Mouse (Mus musculus) forebrain, embryonic 15.5 days (tissue): ENCODE measurements around the gene Phrf1. TPM values are rescaled to one million over a fixed set of nuclear protein-coding genes. Genes with fewer than 3 reads are reported as not detected.

Experiments
- ATAC-seq: fragments of 200-750 bp; cut with Nextera tagmentation; replicated peaks from 2 replicates; pipeline ENCODE4 v1.8.0; 2017; ENCODE audit warnings: mild to moderate bottlenecking, moderate TSS enrichment, moderate library complexity
- H3K27ac ChIP-seq: fragments of 300-500 bp; sonication (generic); replicated peaks from 2 replicates; pipeline ENCODE4 v1.5.1; 2015; ENCODE audit warnings: mild to moderate bottlenecking, inconsistent platforms
- H3K27me3 ChIP-seq: fragments of 300-500 bp; sonication (generic); 2 replicates; pipeline ENCODE4 v1.6.1; 2015; ENCODE audit warnings: inconsistent platforms
- H3K36me3 ChIP-seq: fragments of 300-500 bp; sonication (generic); 2 replicates; pipeline ENCODE4 v1.6.1; 2015; ENCODE audit warnings: mild to moderate bottlenecking, inconsistent platforms
- H3K4me1 ChIP-seq: fragments of 300-500 bp; sonication (generic); 2 replicates; pipeline ENCODE4 v1.6.1; 2015; ENCODE audit warnings: inconsistent platforms
- H3K4me2 ChIP-seq: fragments of 300-500 bp; sonication (generic); replicated peaks from 2 replicates; pipeline ENCODE4 v1.6.1; 2015; ENCODE audit warnings: mild to moderate bottlenecking, inconsistent platforms
- H3K4me3 ChIP-seq: fragments of 300-500 bp; sonication (generic); 2 replicates; pipeline ENCODE4 v1.5.1; 2015; ENCODE audit warnings: mild to moderate bottlenecking, inconsistent platforms
- H3K9ac ChIP-seq: fragments of 300-500 bp; sonication (generic); replicated peaks from 2 replicates; pipeline ENCODE4 v1.6.1; 2015; ENCODE audit warnings: mild to moderate bottlenecking, inconsistent platforms
- H3K9me3 ChIP-seq: fragments of 300-500 bp; sonication (generic); 2 replicates; pipeline ENCODE4 v1.6.1; 2016; ENCODE audit warnings: inconsistent platforms
- WGBS: fragments of 180-500 bp; shearing (Covaris S2); methylation state at CpG from one replicate; pipeline ENCODE4 v1.1.7; 2015; ENCODE audit warnings: mixed read lengths; 5-methylcytosine and 5-hydroxymethylcytosine counted together
- polyA plus RNA-seq: library from polyadenylated mRNA; unstranded; fragments of >200 nt; fragmentation: Nextera tagmentation; extraction: Ambion mirVana; gene quantifications from 2 replicates; pipeline ENCODE4 v1.2.1, GENCODE M21; 2015

Gene Phrf1
- polyA plus RNA-seq: 80.2 and 81.8 TPM in 2 replicates

GRCm38 (mm10) chr7:141228279-141229067 lies at the start of gene Phrf1:
Gene Phrf1 (plus strand): TSS chr7:141228784.
- H3K4me1 ChIP-seq: peaks cover 24% of the 10 kb centered on the region
- no peaks in the 10 kb centered on the region for H3K9me3 ChIP-seq
- WGBS: under 1% methylated on average over 76 of the region's 76 CpGs
- peak within 1 kb of the TSS; percentile 91 for H3K9ac ChIP-seq
- H3K27me3 ChIP-seq: no peaks in the 10 kb centered on the region
- peaks cover 20% of the 10 kb centered on the region for H3K36me3 ChIP-seq
- H3K4me2 ChIP-seq: peak within 1 kb of the TSS; percentile 82
- ATAC-seq: peak; percentile 96
- peak within 1 kb of the TSS; percentile 90 for H3K4me3 ChIP-seq
- H3K27ac ChIP-seq: peak within 1 kb of the TSS; percentile 98

- Histone ChIP-seq H3K27me3 (no peaks in the 10 kb centered on the region), H3K36me3 (peaks cover 29% of the 10 kb centered on the region), H3K4me2 (no peak overlapping the region), H3K9ac (no peak overlapping the region), H3K4me3 (no peak overlapping the region), H3K9me3 (no peaks in the 10 kb centered on the region), H3K4me1 (peaks cover 15% of the 10 kb centered on the region), H3K27ac (no peak overlapping the region)
- no peak for ATAC-seq
- WGBS: 90% methylated on average over 3 of the region's 3 CpGs
These were observed 40.4 kb upstream of the Phrf1 start for GRCm38 (mm10) chr7:141188194-141188593.

- no peak overlapping the region for H3K27ac ChIP-seq
- peaks cover 16% of the 10 kb centered on the region for H3K4me1 ChIP-seq
- peaks cover 29% of the 10 kb centered on the region for H3K36me3 ChIP-seq
- H3K27me3 ChIP-seq: no peaks in the 10 kb centered on the region
- H3K9ac ChIP-seq: no peak overlapping the region
- no peaks in the 10 kb centered on the region for H3K9me3 ChIP-seq
- WGBS: 91% methylated on average over 3 of the region's 3 CpGs
- H3K4me2 ChIP-seq: no peak overlapping the region
- no peak for ATAC-seq
- no peak overlapping the region for H3K4me3 ChIP-seq
These were observed 39.9 kb upstream of the Phrf1 start for GRCm38 (mm10) chr7:141188733-141189132.

GRCm38 (mm10) chr7:141190220-141190619 lies 38.4 kb upstream of the Phrf1 start:
- no peak for ATAC-seq
- peaks cover 26% of the 10 kb centered on the region for H3K4me1 ChIP-seq
- 94% methylated on average over 3 of the region's 3 CpGs for WGBS

GRCm38 (mm10) chr7:141191036-141191435 lies 37.5 kb upstream of the Phrf1 start:
- H3K27ac ChIP-seq: no peak overlapping the region
- WGBS: 93% methylated on average over 14 of the region's 14 CpGs
- H3K27me3 ChIP-seq: no peaks in the 10 kb centered on the region
- no peak overlapping the region for H3K4me3 ChIP-seq
- no peak overlapping the region for H3K4me2 ChIP-seq
- H3K9ac ChIP-seq: no peak overlapping the region
- H3K9me3 ChIP-seq: no peaks in the 10 kb centered on the region
- ATAC-seq: no peak
- peaks cover 31% of the 10 kb centered on the region for H3K4me1 ChIP-seq
- H3K36me3 ChIP-seq: peaks cover 29% of the 10 kb centered on the region

More at GRCm38 (mm10) chr7:141190220-141190619, 38.4 kb upstream of the Phrf1 start:
- H3K4me3 ChIP-seq: no peak overlapping the region
- H3K27ac ChIP-seq: no peak overlapping the region
- no peak overlapping the region for H3K4me2 ChIP-seq
- peaks cover 29% of the 10 kb centered on the region for H3K36me3 ChIP-seq
- no peaks in the 10 kb centered on the region for H3K27me3 ChIP-seq
- no peak overlapping the region for H3K9ac ChIP-seq
- H3K9me3 ChIP-seq: no peaks in the 10 kb centered on the region

- H3K4me1 ChIP-seq: peaks cover 31% of the 10 kb centered on the region
- no peaks in the 10 kb centered on the region for H3K27me3 ChIP-seq
- H3K36me3 ChIP-seq: peaks cover 29% of the 10 kb centered on the region
- H3K9me3 ChIP-seq: no peaks in the 10 kb centered on the region
- H3K4me2 ChIP-seq: peak overlapping the region; percentile 97
- 0 out of 2 replicates have a peak overlapping the region, but pooled peaks have one; percentile 97 for H3K4me3 ChIP-seq
- H3K27ac ChIP-seq: no peak overlapping the region
- 0 out of 2 replicates have a peak overlapping the region, but pooled peaks have one; percentile 84 for H3K9ac ChIP-seq
- no peak for ATAC-seq
- WGBS: 90% methylated on average over 24 of the region's 24 CpGs
These were observed 36.5 kb upstream of the Phrf1 start for GRCm38 (mm10) chr7:141191796-141192685.

- H3K9ac ChIP-seq: peak overlapping the region; percentile 84
- H3K27me3 ChIP-seq: no peaks in the 10 kb centered on the region
- no peaks in the 10 kb centered on the region for H3K9me3 ChIP-seq
- peaks cover 31% of the 10 kb centered on the region for H3K4me1 ChIP-seq
- H3K27ac ChIP-seq: peak overlapping the region; percentile 77
- peak overlapping the region; percentile 97 for H3K4me3 ChIP-seq
- no peak; the same call in 1 of the 2 replicates for ATAC-seq
- peak overlapping the region; percentile 97 for H3K4me2 ChIP-seq
- WGBS: 24% methylated on average over 12 of the region's 12 CpGs
- peaks cover 29% of the 10 kb centered on the region for H3K36me3 ChIP-seq
These were observed 35.7 kb upstream of the Phrf1 start for GRCm38 (mm10) chr7:141192776-141193347.

GRCm38 (mm10) chr7:141193348-141193856 lies 35.2 kb upstream of the Phrf1 start:
- Histone ChIP-seq H3K27ac (peak overlapping the region; percentile 77), H3K9me3 (no peaks in the 10 kb centered on the region), H3K9ac (peak overlapping the region; percentile 84), H3K4me1 (peaks cover 31% of the 10 kb centered on the region), H3K27me3 (no peaks in the 10 kb centered on the region), H3K36me3 (peaks cover 29% of the 10 kb centered on the region), H3K4me3 (peak overlapping the region; percentile 97), H3K4me2 (peak overlapping the region; percentile 97)
- ATAC-seq: no peak; the same call in none of the 2 replicates
- under 1% methylated on average over 40 of the region's 43 CpGs for WGBS

- no peaks in the 10 kb centered on the region for H3K27me3 ChIP-seq
- peak within 1 kb of the TSS; percentile 97 for H3K4me3 ChIP-seq
- peaks cover 31% of the 10 kb centered on the region for H3K4me1 ChIP-seq
- H3K9ac ChIP-seq: peak within 1 kb of the TSS; percentile 84
- peak within 1 kb of the TSS; percentile 100 for H3K4me2 ChIP-seq
- peak within 1 kb of the TSS; percentile 84 for H3K27ac ChIP-seq
- peak; percentile 94 for ATAC-seq
- H3K36me3 ChIP-seq: peaks cover 29% of the 10 kb centered on the region
- WGBS: under 1% methylated on average over 26 of the region's 39 CpGs
- H3K9me3 ChIP-seq: no peaks in the 10 kb centered on the region
These were observed 34.6 kb upstream of the Phrf1 start, which contains the start of the genes Hras and Lrrc56 for GRCm38 (mm10) chr7:141193948-141194347. Gene Hras (minus strand): TSS chr7:141194005. Gene Lrrc56 (plus strand): TSS chr7:141194157.

GRCm38 (mm10) chr7:141194409-141194808 lies 34.2 kb upstream of the Phrf1 start:
- Histone ChIP-seq H3K4me2 (peak overlapping the region; percentile 100), H3K27ac (peak overlapping the region; percentile 84), H3K36me3 (peaks cover 26% of the 10 kb centered on the region), H3K9ac (peak overlapping the region; percentile 54), H3K4me1 (peaks cover 31% of the 10 kb centered on the region), H3K27me3 (no peaks in the 10 kb centered on the region), H3K4me3 (peak overlapping the region; percentile 97), H3K9me3 (no peaks in the 10 kb centered on the region)
- WGBS: under 1% methylated on average over 23 of the region's 23 CpGs
- no peak for ATAC-seq

GRCm38 (mm10) chr7:141194830-141195229 lies 33.8 kb upstream of the Phrf1 start:
- Histone ChIP-seq H3K4me3 (peak overlapping the region; percentile 97), H3K4me1 (peaks cover 31% of the 10 kb centered on the region), H3K9me3 (no peaks in the 10 kb centered on the region), H3K27ac (peak overlapping the region; percentile 84), H3K9ac (peak overlapping the region; percentile 54), H3K36me3 (peaks cover 22% of the 10 kb centered on the region), H3K4me2 (peak overlapping the region; percentile 100), H3K27me3 (no peaks in the 10 kb centered on the region)
- peak; percentile 39 for ATAC-seq
- WGBS: under 1% methylated on average over 28 of the region's 28 CpGs
